Mouse (Mus musculus): Measurements from ENCODE around the gene Ints13. TPM values are rescaled to one million over a fixed set of nuclear protein-coding genes. Genes with fewer than 3 reads are reported as not detected.

Gene Ints13
- 67.1 and 68.0 TPM in 2 replicates for polyA plus RNA-seq (2015; fragmentation: Nextera tagmentation; extraction: Ambion mirVana)

DNA sequence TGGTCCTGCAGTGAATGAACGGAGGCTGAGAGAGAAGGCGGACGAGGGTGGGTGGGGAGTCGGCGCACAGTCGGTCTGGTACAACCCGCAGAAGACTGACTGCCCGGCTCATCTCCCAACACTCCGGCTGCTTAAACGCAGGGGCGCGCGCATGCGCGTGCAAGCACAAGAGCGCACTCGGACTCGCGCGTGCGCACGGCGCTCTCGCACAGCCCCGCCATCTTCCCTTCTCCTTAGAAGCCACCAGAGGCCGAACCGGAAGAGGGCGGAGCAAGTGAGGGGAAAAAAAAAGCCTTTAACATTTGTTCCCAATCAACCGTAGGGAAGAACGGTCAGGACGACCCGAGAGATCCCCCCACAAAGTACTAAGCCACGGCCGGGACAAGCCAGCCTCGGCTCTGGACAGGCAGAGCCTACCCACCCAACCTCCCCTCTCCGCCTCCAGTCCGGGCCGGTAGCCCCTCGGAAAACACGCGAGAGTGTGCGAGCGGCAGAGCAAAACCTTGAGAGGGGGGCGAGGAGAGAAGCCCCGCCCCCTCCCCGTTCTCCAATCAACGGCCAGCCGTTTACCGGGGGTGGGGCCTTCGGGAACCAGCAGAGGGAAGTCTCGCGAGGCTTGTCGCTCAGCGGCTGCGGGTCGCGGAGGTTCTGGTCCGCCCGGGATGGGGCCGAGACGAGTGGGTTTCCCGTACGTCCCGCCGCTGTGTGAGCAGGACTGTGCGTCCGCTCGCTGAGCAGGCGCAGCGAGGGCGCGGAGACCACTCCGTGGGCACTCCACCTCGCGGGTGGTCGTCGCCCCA is at the start of gene Ints13:
Ints13 (minus strand) TSS at position 526 of the 800 bp plus-strand sequence.
- Histone ChIP-seq H3K9ac (replicated peaks) (peak within 1 kb of the TSS; percentile 92), H3K4me3 (peak within 1 kb of the TSS; percentile 74), H3K36me3 (0 out of 2 replicates have a peak, but pooled peaks cover 3% of the 10 kb centered on the region), H3K4me2 (replicated peaks) (peak within 1 kb of the TSS; percentile 72), H3K27me3 (no peaks in the 10 kb centered on the region), H3K4me1 (peaks cover 42% of the 10 kb centered on the region), H3K27ac (replicated peaks) (peak within 1 kb of the TSS; percentile 99), H3K9me3 (no peaks in the 10 kb centered on the region)
- peak; percentile 97 for ATAC-seq (replicated peaks)
- WGBS, result under 1% methylated on average over 77 of the region's 77 CpGs

DNA sequence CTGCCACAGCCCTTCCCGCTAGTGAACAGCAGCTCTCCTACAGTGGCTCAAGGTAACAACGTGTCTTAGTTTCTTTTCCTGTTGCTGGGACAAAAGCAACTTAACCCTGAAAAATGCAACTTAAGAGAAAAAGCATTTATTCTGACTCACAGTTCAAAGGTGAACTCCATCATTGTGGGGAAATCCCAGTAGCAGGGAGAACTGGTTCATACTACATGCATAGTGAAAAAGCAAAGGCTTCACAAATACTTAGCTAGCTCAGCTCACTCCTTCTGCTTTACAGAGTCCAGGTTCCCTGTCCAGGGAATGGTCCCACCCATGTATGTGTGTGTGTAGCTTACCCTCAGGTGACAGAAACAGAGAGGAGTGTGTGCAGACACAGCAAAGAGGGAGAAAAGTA is 39.0 kb upstream of the Ints13 start:
- ATAC-seq (replicated peaks), result no peak
- H3K9ac ChIP-seq (replicated peaks), result no peak overlapping the region
- H3K36me3 ChIP-seq, result peaks cover 42% of the 10 kb centered on the region
- H3K27ac ChIP-seq (replicated peaks), result no peak overlapping the region
- no peaks in the 10 kb centered on the region for H3K4me1 ChIP-seq
- no peaks in the 10 kb centered on the region for H3K27me3 ChIP-seq
- 87% methylated on average over 2 of the region's 2 CpGs for WGBS
- H3K4me3 ChIP-seq, result no peak overlapping the region
- no peak overlapping the region for H3K4me2 ChIP-seq (replicated peaks)
- H3K9me3 ChIP-seq, result no peaks in the 10 kb centered on the region

DNA sequence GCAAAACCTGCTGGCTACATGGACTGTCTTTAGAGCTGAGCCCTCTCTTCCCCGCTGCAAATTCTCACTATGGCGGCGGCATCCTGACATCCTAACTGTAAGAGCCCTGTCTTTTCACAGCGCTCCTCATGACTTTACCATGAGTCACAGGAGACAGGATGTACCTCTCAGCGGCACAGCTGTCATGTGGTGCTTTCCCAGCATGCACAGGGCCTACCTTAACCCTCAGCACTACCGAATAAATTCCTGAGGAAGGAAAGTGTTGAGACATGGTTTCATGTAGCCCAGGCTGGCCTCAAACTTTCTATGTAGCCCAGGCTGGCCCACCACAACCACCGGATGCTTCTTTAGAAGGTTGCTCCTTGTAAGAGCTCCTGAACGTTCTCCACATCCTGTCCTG is 38.3 kb upstream of the Ints13 start:
- Histone ChIP-seq H3K4me1 (no peaks in the 10 kb centered on the region), H3K27me3 (no peaks in the 10 kb centered on the region), H3K4me3 (no peak overlapping the region), H3K9ac (replicated peaks) (no peak overlapping the region), H3K9me3 (no peaks in the 10 kb centered on the region), H3K4me2 (replicated peaks) (no peak overlapping the region), H3K27ac (replicated peaks) (no peak overlapping the region), H3K36me3 (peaks cover 42% of the 10 kb centered on the region)
- ATAC-seq (replicated peaks), result no peak
- WGBS, result 94% methylated on average over 8 of the region's 8 CpGs

DNA sequence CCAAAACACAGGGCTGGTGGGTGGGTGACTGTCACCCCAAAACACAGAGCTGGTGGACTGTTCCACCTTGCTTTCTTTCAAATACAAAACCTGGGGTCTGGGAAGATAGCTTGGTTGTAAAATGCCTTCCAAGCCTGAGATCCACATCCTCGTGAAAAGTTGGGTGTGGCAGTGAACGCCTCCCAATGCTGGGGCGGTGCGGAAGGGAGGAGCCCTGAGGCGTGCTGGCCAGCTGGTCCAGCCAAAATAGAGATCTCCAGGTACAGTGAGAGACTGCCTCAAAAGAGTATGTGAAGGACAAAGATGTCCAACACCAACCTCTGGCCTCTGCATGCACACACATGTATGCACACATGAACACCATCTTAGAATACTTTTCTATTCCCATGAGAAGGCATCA is 36.9 kb upstream of the Ints13 start:
- H3K4me3 ChIP-seq, result no peak overlapping the region
- H3K27ac ChIP-seq (replicated peaks), result no peak overlapping the region
- ATAC-seq (replicated peaks), result no peak
- no peaks in the 10 kb centered on the region for H3K9me3 ChIP-seq
- H3K27me3 ChIP-seq, result no peaks in the 10 kb centered on the region
- no peak overlapping the region for H3K9ac ChIP-seq (replicated peaks)
- no peak overlapping the region for H3K4me2 ChIP-seq (replicated peaks)
- H3K4me1 ChIP-seq, result no peaks in the 10 kb centered on the region
- H3K36me3 ChIP-seq, result peaks cover 42% of the 10 kb centered on the region
- 89% methylated on average over 5 of the region's 5 CpGs for WGBS

DNA sequence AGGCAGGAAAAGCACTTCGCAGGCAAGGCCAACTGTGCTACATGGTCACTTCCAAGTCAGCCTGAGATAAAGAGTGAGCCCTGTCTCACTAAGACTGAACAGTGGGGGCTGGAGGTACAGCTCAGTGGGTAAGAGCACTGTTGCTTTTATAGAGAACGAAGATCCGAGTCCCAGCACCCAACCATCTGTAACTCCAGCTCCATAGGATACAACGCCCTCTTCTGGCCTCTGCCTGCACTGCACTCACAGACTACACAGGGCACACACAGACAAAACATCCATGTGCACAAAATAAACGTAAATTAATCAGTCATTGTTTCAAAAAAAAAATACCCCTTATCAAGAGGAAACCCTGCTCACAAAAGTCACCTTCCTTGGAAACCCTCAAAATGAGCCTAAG is 36.3 kb upstream of the Ints13 start:
- Histone ChIP-seq H3K36me3 (peaks cover 48% of the 10 kb centered on the region), H3K9me3 (no peaks in the 10 kb centered on the region), H3K4me3 (no peak overlapping the region), H3K27ac (replicated peaks) (no peak overlapping the region), H3K9ac (replicated peaks) (no peak overlapping the region), H3K4me2 (replicated peaks) (no peak overlapping the region), H3K4me1 (no peaks in the 10 kb centered on the region), H3K27me3 (no peaks in the 10 kb centered on the region)
- 95% methylated on average over 5 of the region's 5 CpGs for WGBS
- ATAC-seq (replicated peaks), result no peak

DNA sequence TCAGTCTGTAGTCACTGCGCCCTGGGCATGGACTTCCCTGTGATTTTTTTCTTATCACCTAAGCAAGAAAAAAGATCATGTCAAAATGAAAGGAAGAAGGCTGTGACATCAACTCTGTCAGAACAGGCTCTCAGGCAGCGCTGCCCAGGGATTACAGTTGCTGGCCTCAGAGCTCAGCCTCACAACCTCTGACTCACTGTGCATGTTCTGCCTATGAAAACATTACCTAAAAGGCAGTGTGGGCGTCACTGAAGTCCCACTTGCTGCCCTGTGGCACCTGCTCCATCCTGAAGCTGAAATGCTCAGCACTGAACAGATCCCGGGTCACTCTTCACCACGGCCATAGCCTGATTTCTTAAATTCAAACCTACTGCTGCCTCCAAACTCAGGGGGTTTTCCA is 35.1 kb upstream of the Ints13 start:
- no peaks in the 10 kb centered on the region for H3K27me3 ChIP-seq
- 93% methylated on average over 5 of the region's 5 CpGs for WGBS
- H3K36me3 ChIP-seq, result peaks cover 40% of the 10 kb centered on the region
- H3K4me2 ChIP-seq (replicated peaks), result no peak overlapping the region
- H3K4me1 ChIP-seq, result no peaks in the 10 kb centered on the region
- no peak overlapping the region for H3K4me3 ChIP-seq
- H3K9me3 ChIP-seq, result no peaks in the 10 kb centered on the region
- ATAC-seq (replicated peaks), result no peak
- H3K27ac ChIP-seq (replicated peaks), result no peak overlapping the region
- no peak overlapping the region for H3K9ac ChIP-seq (replicated peaks)

DNA sequence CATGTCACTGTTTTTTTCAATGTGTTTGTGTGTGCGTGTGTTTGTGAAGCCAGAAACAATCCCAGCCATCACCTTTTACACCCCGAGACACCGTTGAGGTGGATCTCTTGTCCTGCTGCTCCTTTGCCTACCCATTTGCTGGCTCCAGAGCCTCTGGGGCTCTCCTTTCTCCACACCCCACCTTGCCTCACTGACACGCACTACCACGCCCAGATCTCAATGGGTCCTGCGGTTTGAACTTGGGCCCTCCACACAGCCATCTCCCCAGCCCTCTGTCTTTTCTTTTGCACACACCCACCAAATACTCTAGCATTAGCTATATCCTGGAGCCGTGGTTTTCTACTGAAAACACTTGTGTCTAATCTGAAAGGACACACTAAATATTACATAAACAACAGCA is 34.3 kb upstream of the Ints13 start:
- no peaks in the 10 kb centered on the region for H3K4me1 ChIP-seq
- H3K9ac ChIP-seq (replicated peaks), result no peak overlapping the region
- 90% methylated on average over 7 of the region's 7 CpGs for WGBS
- H3K27me3 ChIP-seq, result no peaks in the 10 kb centered on the region
- H3K27ac ChIP-seq (replicated peaks), result no peak overlapping the region
- no peak for ATAC-seq (replicated peaks)
- H3K36me3 ChIP-seq, result peaks cover 38% of the 10 kb centered on the region
- no peak overlapping the region for H3K4me2 ChIP-seq (replicated peaks)
- no peaks in the 10 kb centered on the region for H3K9me3 ChIP-seq
- no peak overlapping the region for H3K4me3 ChIP-seq

DNA sequence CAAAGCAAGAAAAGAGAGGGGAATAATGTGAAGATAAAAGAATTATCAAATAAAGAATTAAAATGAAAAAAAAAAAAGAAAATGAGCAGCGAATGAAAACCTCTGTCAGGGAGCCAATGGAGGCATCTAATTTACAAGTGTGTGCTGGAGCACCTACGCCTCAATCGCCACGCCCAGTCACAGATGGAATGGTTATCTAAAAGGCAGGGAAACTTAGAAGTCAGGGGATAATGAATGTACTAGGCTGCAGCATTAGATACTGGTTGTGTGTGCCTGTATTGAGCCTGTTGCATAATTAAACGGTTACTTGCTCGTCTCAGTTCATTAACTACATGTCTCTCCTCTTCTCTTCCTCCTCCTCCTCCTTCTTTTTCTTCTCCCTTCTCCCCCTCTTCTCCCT is 33.8 kb upstream of the Ints13 start:
- no peak for ATAC-seq (replicated peaks)
- Histone ChIP-seq H3K9ac (replicated peaks) (no peak overlapping the region), H3K4me2 (replicated peaks) (no peak overlapping the region), H3K9me3 (no peaks in the 10 kb centered on the region), H3K27me3 (no peaks in the 10 kb centered on the region), H3K27ac (replicated peaks) (no peak overlapping the region), H3K36me3 (peaks cover 42% of the 10 kb centered on the region), H3K4me3 (no peak overlapping the region), H3K4me1 (no peaks in the 10 kb centered on the region)
- WGBS, result 88% methylated on average over 6 of the region's 6 CpGs

DNA sequence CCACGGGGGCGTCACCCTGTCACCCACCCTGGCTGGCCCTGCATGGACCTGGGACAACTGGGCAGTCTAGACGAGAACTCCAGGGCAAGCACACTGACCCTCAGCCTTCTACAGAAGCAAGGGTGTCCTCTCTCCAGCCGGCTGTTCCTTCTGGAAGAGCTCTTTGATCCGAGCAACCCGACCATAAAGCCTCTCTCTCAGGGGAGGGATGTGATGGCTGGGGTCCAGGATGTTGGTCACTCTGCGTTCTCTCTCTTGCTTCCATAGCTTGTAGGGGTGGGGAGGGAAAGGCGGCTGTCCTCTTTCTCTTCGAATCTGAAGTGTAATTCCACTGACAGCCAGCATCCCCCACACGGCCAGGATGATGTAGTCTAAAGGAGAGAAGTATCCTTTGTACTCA is 26.0 kb upstream of the Ints13 start:
- no peak overlapping the region for H3K4me2 ChIP-seq (replicated peaks)
- H3K9me3 ChIP-seq, result no peaks in the 10 kb centered on the region
- H3K27ac ChIP-seq (replicated peaks), result no peak overlapping the region
- H3K4me3 ChIP-seq, result no peak overlapping the region
- no peak for ATAC-seq (replicated peaks)
- H3K4me1 ChIP-seq, result no peaks in the 10 kb centered on the region
- H3K36me3 ChIP-seq, result peaks cover 69% of the 10 kb centered on the region
- no peak overlapping the region for H3K9ac ChIP-seq (replicated peaks)
- H3K27me3 ChIP-seq, result no peaks in the 10 kb centered on the region
- 83% methylated on average over 10 of the region's 10 CpGs for WGBS

DNA sequence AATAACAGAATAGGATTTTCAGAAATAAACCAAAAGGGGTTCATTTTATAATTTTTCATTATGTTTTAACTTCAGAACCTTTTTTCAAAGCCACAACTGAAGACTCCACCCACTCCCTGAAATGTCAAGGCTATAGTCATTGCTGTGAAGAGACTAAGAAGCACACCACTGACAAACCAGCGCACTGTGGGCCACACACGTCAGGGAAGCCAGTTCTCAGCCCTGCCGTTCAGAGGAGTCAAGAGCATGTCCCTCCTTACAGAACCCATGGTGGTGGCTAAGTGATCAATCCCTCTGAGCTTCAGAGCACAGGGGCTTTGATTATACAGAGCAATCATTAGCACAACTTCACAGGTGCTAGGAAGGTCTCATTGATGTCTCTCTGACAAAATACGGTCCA is 25.0 kb upstream of the Ints13 start:
- peaks cover 69% of the 10 kb centered on the region for H3K36me3 ChIP-seq
- 87% methylated on average over 4 of the region's 4 CpGs for WGBS

DNA sequence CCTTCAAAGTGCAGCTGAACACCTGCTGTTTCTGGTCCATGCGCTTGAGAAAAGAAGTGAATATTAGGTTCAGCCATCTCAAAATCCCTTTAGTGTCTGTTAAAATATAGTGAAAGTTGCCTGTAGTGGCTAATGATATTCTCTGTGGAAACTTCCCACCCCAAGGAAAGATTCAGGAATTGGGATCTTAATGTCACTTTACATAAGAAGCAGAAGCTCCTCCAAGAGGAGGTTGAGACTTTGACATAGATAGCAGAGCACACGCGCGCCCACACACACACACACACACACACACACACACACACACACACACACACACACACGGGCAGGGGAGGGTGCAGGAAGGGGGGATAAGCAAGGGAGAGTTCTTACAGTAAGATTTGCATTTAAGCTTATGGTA is 7.5 kb upstream of the Ints13 start:
- Histone ChIP-seq H3K9ac (replicated peaks) (no peak overlapping the region), H3K9me3 (no peaks in the 10 kb centered on the region), H3K27me3 (no peaks in the 10 kb centered on the region), H3K4me1 (peaks cover 6% of the 10 kb centered on the region; the same call in 1 of the 2 replicates), H3K36me3 (peaks cover 39% of the 10 kb centered on the region), H3K27ac (replicated peaks) (no peak overlapping the region), H3K4me2 (replicated peaks) (no peak overlapping the region), H3K4me3 (no peak overlapping the region)
- 91% methylated on average over 5 of the region's 5 CpGs for WGBS
- no peak for ATAC-seq (replicated peaks)

More for the DNA sequence above, 25.0 kb upstream of the Ints13 start:
- Histone ChIP-seq H3K27me3 (no peaks in the 10 kb centered on the region), H3K4me2 (replicated peaks) (no peak overlapping the region), H3K9me3 (no peaks in the 10 kb centered on the region), H3K9ac (replicated peaks) (no peak overlapping the region), H3K27ac (replicated peaks) (no peak overlapping the region), H3K4me3 (no peak overlapping the region), H3K4me1 (no peaks in the 10 kb centered on the region)
- no peak for ATAC-seq (replicated peaks)

DNA sequence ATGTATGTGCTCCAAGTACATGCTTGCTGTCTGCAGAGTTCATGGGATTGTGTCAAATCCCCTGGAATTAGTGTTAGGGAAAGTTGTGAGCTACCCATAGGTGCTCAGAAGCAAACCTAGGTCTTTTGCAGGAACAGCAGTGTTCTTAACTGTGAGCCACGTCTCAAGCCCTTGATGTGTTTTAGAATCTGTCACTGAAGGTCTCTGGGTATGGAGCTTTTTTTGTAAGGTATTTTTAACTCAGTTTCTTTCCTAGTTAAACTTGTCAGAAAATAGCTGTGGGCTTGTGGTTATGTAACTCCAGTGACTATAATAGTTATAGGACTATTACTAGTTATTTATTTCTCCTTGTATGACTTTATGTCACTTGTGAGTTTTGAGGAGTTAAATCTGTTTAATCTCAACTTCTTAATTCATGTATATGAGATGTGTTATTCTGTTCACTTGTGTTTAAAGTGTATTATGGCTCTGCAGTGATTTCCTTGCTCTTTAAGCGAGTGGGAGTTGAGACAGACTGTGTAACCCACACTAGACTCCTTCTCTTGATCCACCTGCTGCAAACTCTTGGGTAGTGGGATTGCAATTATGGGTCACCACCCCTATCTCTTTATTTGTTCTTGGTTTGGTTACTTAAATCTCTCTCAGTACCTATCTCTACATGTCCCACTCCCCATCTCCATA is 5.9 kb upstream of the Ints13 start:
- Histone ChIP-seq H3K9me3 (no peaks in the 10 kb centered on the region), H3K36me3 (peaks cover 23% of the 10 kb centered on the region), H3K9ac (replicated peaks) (no peak overlapping the region), H3K4me3 (no peak overlapping the region), H3K27me3 (no peaks in the 10 kb centered on the region), H3K27ac (replicated peaks) (no peak overlapping the region), H3K4me1 (peaks cover 17% of the 10 kb centered on the region), H3K4me2 (replicated peaks) (no peak overlapping the region)
- WGBS, result 81% methylated on average over 2 of the region's 2 CpGs
- no peak for ATAC-seq (replicated peaks)
